Mouse (Mus musculus): Measurements from ENCODE around the gene Scn8a. TPM values are rescaled to one million over a fixed set of nuclear protein-coding genes. Genes with fewer than 3 reads are reported as not detected.

Gene Scn8a
- polyA plus RNA-seq, 1 experiment from 2014 or later, result 3.6 TPM

GRCm38 (mm10) chr15:100952292-100952691 is 82.6 kb downstream of the Scn8a start:
- WGBS, result 76% methylated on average over 2 of the region's 2 CpGs
- H3K9ac ChIP-seq (replicated peaks; ENCODE audit: low read depth, low read length), result no peak overlapping the region
- H3K4me1 ChIP-seq (ENCODE audit: control insufficient read depth, insufficient read depth, low read length), result no peaks in the 10 kb centered on the region
- H3K36me3 ChIP-seq (ENCODE audit: control insufficient read depth, insufficient read depth, low read length), result no peaks in the 10 kb centered on the region
- no peak overlapping the region for H3K4me2 ChIP-seq (replicated peaks; ENCODE audit: low read depth, low read length)
- ATAC-seq (ENCODE audit: insufficient number of reproducible peaks, insufficient read depth, low FRiP score, low read depth), result no peak
- no peak overlapping the region for H3K4me3 ChIP-seq (ENCODE audit: low read depth, low read length)
- no peaks in the 10 kb centered on the region for H3K9me3 ChIP-seq (ENCODE audit: control insufficient read depth, low read depth, low read length)
- no peaks in the 10 kb centered on the region for H3K27me3 ChIP-seq (ENCODE audit: control insufficient read depth, insufficient read depth, low read length)
- H3K27ac ChIP-seq (ENCODE audit: low read length), result no peak overlapping the region

- H3K27me3 ChIP-seq (ENCODE audit: control insufficient read depth, insufficient read depth, low read length), result no peaks in the 10 kb centered on the region
- H3K4me2 ChIP-seq (replicated peaks; ENCODE audit: low read depth, low read length), result no peak overlapping the region
- H3K27ac ChIP-seq (ENCODE audit: low read length), result no peak overlapping the region
- no peak for ATAC-seq (ENCODE audit: insufficient number of reproducible peaks, insufficient read depth, low FRiP score, low read depth)
- no peak overlapping the region for H3K4me3 ChIP-seq (ENCODE audit: low read depth, low read length)
- H3K9me3 ChIP-seq (ENCODE audit: control insufficient read depth, low read depth, low read length), result no peaks in the 10 kb centered on the region
- no peaks in the 10 kb centered on the region for H3K36me3 ChIP-seq (ENCODE audit: control insufficient read depth, insufficient read depth, low read length)
- 45% methylated on average over 8 of the region's 8 CpGs for WGBS
- H3K9ac ChIP-seq (replicated peaks; ENCODE audit: low read depth, low read length), result no peak overlapping the region
- no peaks in the 10 kb centered on the region for H3K4me1 ChIP-seq (ENCODE audit: control insufficient read depth, insufficient read depth, low read length)
Observed at GRCm38 (mm10) chr15:100952854-100953253, 83.2 kb downstream of the Scn8a start.

- no peak overlapping the region for H3K27ac ChIP-seq (ENCODE audit: low read length)
- no peaks in the 10 kb centered on the region for H3K36me3 ChIP-seq (ENCODE audit: control insufficient read depth, insufficient read depth, low read length)
- no peak overlapping the region for H3K4me3 ChIP-seq (ENCODE audit: low read depth, low read length)
- no peak for ATAC-seq (ENCODE audit: insufficient number of reproducible peaks, insufficient read depth, low FRiP score, low read depth)
- H3K9ac ChIP-seq (replicated peaks; ENCODE audit: low read depth, low read length), result no peak overlapping the region
- H3K27me3 ChIP-seq (ENCODE audit: control insufficient read depth, insufficient read depth, low read length), result no peaks in the 10 kb centered on the region
- H3K9me3 ChIP-seq (ENCODE audit: control insufficient read depth, low read depth, low read length), result no peaks in the 10 kb centered on the region
- no peaks in the 10 kb centered on the region for H3K4me1 ChIP-seq (ENCODE audit: control insufficient read depth, insufficient read depth, low read length)
- 70% methylated on average over 7 of the region's 7 CpGs for WGBS
- H3K4me2 ChIP-seq (replicated peaks; ENCODE audit: low read depth, low read length), result no peak overlapping the region
Observed at GRCm38 (mm10) chr15:100953955-100954354, 84.3 kb downstream of the Scn8a start.

GRCm38 (mm10) chr15:100954751-100955150 is 85.1 kb downstream of the Scn8a start:
- ATAC-seq (ENCODE audit: insufficient number of reproducible peaks, insufficient read depth, low FRiP score, low read depth), result no peak
- WGBS, result 76% methylated on average over 16 of the region's 16 CpGs

GRCm38 (mm10) chr15:100960958-100961357 is 91.3 kb downstream of the Scn8a start:
- ATAC-seq (ENCODE audit: insufficient number of reproducible peaks, insufficient read depth, low FRiP score, low read depth), result no peak
- no peaks in the 10 kb centered on the region for H3K27me3 ChIP-seq (ENCODE audit: control insufficient read depth, insufficient read depth, low read length)
- no peak overlapping the region for H3K9ac ChIP-seq (replicated peaks; ENCODE audit: low read depth, low read length)
- no peak overlapping the region for H3K4me3 ChIP-seq (ENCODE audit: low read depth, low read length)
- no peaks in the 10 kb centered on the region for H3K9me3 ChIP-seq (ENCODE audit: control insufficient read depth, low read depth, low read length)
- H3K27ac ChIP-seq (ENCODE audit: low read length), result no peak overlapping the region
- H3K4me2 ChIP-seq (replicated peaks; ENCODE audit: low read depth, low read length), result no peak overlapping the region
- H3K4me1 ChIP-seq (ENCODE audit: control insufficient read depth, insufficient read depth, low read length), result no peaks in the 10 kb centered on the region
- H3K36me3 ChIP-seq (ENCODE audit: control insufficient read depth, insufficient read depth, low read length), result no peaks in the 10 kb centered on the region
- WGBS, result 79% methylated on average over 6 of the region's 6 CpGs

More at GRCm38 (mm10) chr15:100954751-100955150, 85.1 kb downstream of the Scn8a start:
- no peaks in the 10 kb centered on the region for H3K27me3 ChIP-seq (ENCODE audit: control insufficient read depth, insufficient read depth, low read length)
- no peak overlapping the region for H3K27ac ChIP-seq (ENCODE audit: low read length)
- no peak overlapping the region for H3K4me2 ChIP-seq (replicated peaks; ENCODE audit: low read depth, low read length)
- H3K4me1 ChIP-seq (ENCODE audit: control insufficient read depth, insufficient read depth, low read length), result no peaks in the 10 kb centered on the region
- no peak overlapping the region for H3K4me3 ChIP-seq (ENCODE audit: low read depth, low read length)
- H3K9ac ChIP-seq (replicated peaks; ENCODE audit: low read depth, low read length), result no peak overlapping the region
- no peaks in the 10 kb centered on the region for H3K36me3 ChIP-seq (ENCODE audit: control insufficient read depth, insufficient read depth, low read length)
- H3K9me3 ChIP-seq (ENCODE audit: control insufficient read depth, low read depth, low read length), result no peaks in the 10 kb centered on the region

GRCm38 (mm10) chr15:100961561-100961960 is 91.9 kb downstream of the Scn8a start:
- H3K4me3 ChIP-seq (ENCODE audit: low read depth, low read length), result no peak overlapping the region
- H3K27me3 ChIP-seq (ENCODE audit: control insufficient read depth, insufficient read depth, low read length), result no peaks in the 10 kb centered on the region
- H3K4me2 ChIP-seq (replicated peaks; ENCODE audit: low read depth, low read length), result no peak overlapping the region
- ATAC-seq (ENCODE audit: insufficient number of reproducible peaks, insufficient read depth, low FRiP score, low read depth), result no peak
- H3K36me3 ChIP-seq (ENCODE audit: control insufficient read depth, insufficient read depth, low read length), result no peaks in the 10 kb centered on the region
- H3K4me1 ChIP-seq (ENCODE audit: control insufficient read depth, insufficient read depth, low read length), result no peaks in the 10 kb centered on the region
- H3K9me3 ChIP-seq (ENCODE audit: control insufficient read depth, low read depth, low read length), result no peaks in the 10 kb centered on the region
- H3K27ac ChIP-seq (ENCODE audit: low read length), result no peak overlapping the region
- 67% methylated on average over 4 of the region's 4 CpGs for WGBS
- no peak overlapping the region for H3K9ac ChIP-seq (replicated peaks; ENCODE audit: low read depth, low read length)

GRCm38 (mm10) chr15:100971443-100971842 is 101.8 kb downstream of the Scn8a start:
- 86% methylated on average over 11 of the region's 11 CpGs for WGBS
- H3K4me2 ChIP-seq (replicated peaks; ENCODE audit: low read depth, low read length), result no peak overlapping the region
- H3K36me3 ChIP-seq (ENCODE audit: control insufficient read depth, insufficient read depth, low read length), result no peaks in the 10 kb centered on the region
- ATAC-seq (ENCODE audit: insufficient number of reproducible peaks, insufficient read depth, low FRiP score, low read depth), result no peak
- no peaks in the 10 kb centered on the region for H3K27me3 ChIP-seq (ENCODE audit: control insufficient read depth, insufficient read depth, low read length)
- no peak overlapping the region for H3K27ac ChIP-seq (ENCODE audit: low read length)
- H3K4me1 ChIP-seq (ENCODE audit: control insufficient read depth, insufficient read depth, low read length), result no peaks in the 10 kb centered on the region
- no peaks in the 10 kb centered on the region for H3K9me3 ChIP-seq (ENCODE audit: control insufficient read depth, low read depth, low read length)
- H3K9ac ChIP-seq (replicated peaks; ENCODE audit: low read depth, low read length), result no peak overlapping the region
- H3K4me3 ChIP-seq (ENCODE audit: low read depth, low read length), result no peak overlapping the region

- H3K4me3 ChIP-seq (ENCODE audit: low read depth, low read length), result no peak overlapping the region
- no peaks in the 10 kb centered on the region for H3K36me3 ChIP-seq (ENCODE audit: control insufficient read depth, insufficient read depth, low read length)
- H3K4me1 ChIP-seq (ENCODE audit: control insufficient read depth, insufficient read depth, low read length), result no peaks in the 10 kb centered on the region
- peak overlapping the region; percentile 8; the same call in 1 of the 2 replicates for H3K4me2 ChIP-seq (replicated peaks; ENCODE audit: low read depth, low read length)
- ATAC-seq (ENCODE audit: insufficient number of reproducible peaks, insufficient read depth, low FRiP score, low read depth), result peak; percentile 80; the same call in 1 of the 2 replicates
- 32% methylated on average over 11 of the region's 11 CpGs for WGBS
- H3K9me3 ChIP-seq (ENCODE audit: control insufficient read depth, low read depth, low read length), result no peaks in the 10 kb centered on the region
- H3K9ac ChIP-seq (replicated peaks; ENCODE audit: low read depth, low read length), result no peak overlapping the region
- no peak overlapping the region for H3K27ac ChIP-seq (ENCODE audit: low read length)
- no peaks in the 10 kb centered on the region for H3K27me3 ChIP-seq (ENCODE audit: control insufficient read depth, insufficient read depth, low read length)
Observed at GRCm38 (mm10) chr15:100972795-100973194, 103.1 kb downstream of the Scn8a start.

GRCm38 (mm10) chr15:100974679-100975078 is 105.0 kb downstream of the Scn8a start:
- no peaks in the 10 kb centered on the region for H3K9me3 ChIP-seq (ENCODE audit: control insufficient read depth, low read depth, low read length)
- no peak overlapping the region for H3K27ac ChIP-seq (ENCODE audit: low read length)
- no peak for ATAC-seq (ENCODE audit: insufficient number of reproducible peaks, insufficient read depth, low FRiP score, low read depth)
- 62% methylated on average over 1 of the region's 1 CpGs for WGBS
- H3K4me2 ChIP-seq (replicated peaks; ENCODE audit: low read depth, low read length), result no peak overlapping the region
- H3K4me3 ChIP-seq (ENCODE audit: low read depth, low read length), result no peak overlapping the region
- no peaks in the 10 kb centered on the region for H3K27me3 ChIP-seq (ENCODE audit: control insufficient read depth, insufficient read depth, low read length)
- no peaks in the 10 kb centered on the region for H3K4me1 ChIP-seq (ENCODE audit: control insufficient read depth, insufficient read depth, low read length)
- no peaks in the 10 kb centered on the region for H3K36me3 ChIP-seq (ENCODE audit: control insufficient read depth, insufficient read depth, low read length)
- H3K9ac ChIP-seq (replicated peaks; ENCODE audit: low read depth, low read length), result no peak overlapping the region

All from stomach, embryonic 14.5 days (tissue).